Mouse (Mus musculus): ENCODE data around the gene Dnajb4.
"Not testable (repeated sequence)": the region's sequence is repeated elsewhere in the genome, so short reads cannot be mapped to it uniquely, and the experiment has no call there.

The Dnajb4 gene

GRCm38 (mm10) chr3:152147085-152147831, 62.8 kb downstream of the Dnajb4 start:
- ChIA-PET POLR2A (interaction anchor here in 1 of 4 experiments (1.0 kb wide), 1 partner anchor 18 kb away, joined by 5 read pairs; no protein-coding TSS in a partner anchor), CTCF (no interaction called here)

DNA sequence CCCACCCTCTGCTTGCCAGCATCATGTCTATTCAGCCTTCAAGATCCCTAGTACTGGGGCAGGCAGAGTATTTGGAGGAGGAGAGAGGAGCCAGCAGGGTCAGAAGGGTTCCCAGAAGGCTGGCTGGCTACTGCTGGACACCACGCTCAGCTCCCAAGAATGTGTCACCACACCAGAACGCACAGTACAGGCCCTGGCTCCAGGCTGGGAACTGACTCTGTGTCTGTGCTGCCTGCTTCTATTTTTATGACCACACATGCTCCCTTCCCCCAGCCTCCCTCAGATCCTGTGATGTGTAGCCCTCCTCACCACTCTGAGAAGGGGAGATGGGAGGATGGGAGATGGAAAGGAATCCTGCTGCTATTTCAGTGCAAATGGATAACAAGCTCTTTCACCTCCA, 64.9 kb downstream of the Dnajb4 start:
- POLR2A ChIA-PET, result interaction anchor here in 2 of 4 experiments (0.5 to 0.6 kb wide), 2 partner anchors 33 to 166 kb away, joined by 3 read pairs; no protein-coding TSS in a partner anchor
- CTCF ChIA-PET, result no interaction called here

DNA sequence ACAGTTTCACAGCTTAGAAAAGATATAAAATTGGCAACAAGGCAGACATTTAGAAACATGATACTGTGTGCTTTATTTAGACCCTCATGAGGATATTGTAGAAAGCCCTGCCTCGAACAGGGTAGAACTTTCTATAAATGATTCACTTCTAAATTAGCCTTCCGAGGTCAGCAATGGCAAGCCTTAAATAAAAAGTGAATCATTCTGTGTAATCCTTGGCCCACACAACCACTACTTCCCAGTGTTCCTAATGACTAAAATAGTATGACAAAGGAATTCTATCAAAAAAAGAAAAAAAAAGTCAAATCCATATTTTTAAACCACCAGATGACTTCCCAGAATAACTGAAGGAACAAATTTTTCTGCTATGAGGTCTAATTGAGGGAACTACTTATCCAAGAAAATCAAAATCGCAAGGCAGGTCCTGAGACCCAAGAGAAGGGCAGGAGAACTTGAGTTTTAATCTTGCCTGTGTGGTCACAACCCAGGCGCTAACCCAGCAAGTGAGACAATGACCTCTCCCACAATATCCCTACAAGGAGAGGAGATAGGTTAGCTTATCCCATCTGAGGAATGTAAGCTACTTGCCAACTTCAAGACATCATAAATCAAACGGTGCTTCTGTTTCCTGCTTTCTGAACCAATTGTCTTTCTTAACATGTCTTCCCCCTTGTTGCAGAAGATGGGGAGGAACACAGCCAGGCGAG, 67.0 kb downstream of the Dnajb4 start:
- CTCF ChIA-PET, result no interaction called here
- POLR2A ChIA-PET, result interaction anchor here in 1 of 4 experiments (0.8 to 1.2 kb wide), 2 partner anchors 15 to 17 kb away, joined by 3 to 4 read pairs; no protein-coding TSS in a partner anchor

GRCm38 (mm10) chr3:152142146-152142545, 68.0 kb downstream of the Dnajb4 start:
- POLR2A ChIA-PET, result interaction anchor here in 1 of 4 experiments (0.9 to 1.2 kb wide), 2 partner anchors 18 to 31 kb away, joined by 3 read pairs; no protein-coding TSS in a partner anchor
- CTCF ChIA-PET, result no interaction called here

GRCm38 (mm10) chr3:152139308-152139707, 70.8 kb downstream of the Dnajb4 start:
- POLR2A ChIA-PET, result interaction anchor here in 1 of 4 experiments (0.7 kb wide), 1 partner anchor 32 kb away, joined by 3 read pairs; no protein-coding TSS in a partner anchor
- CTCF ChIA-PET, result not testable (repeated sequence)

DNA sequence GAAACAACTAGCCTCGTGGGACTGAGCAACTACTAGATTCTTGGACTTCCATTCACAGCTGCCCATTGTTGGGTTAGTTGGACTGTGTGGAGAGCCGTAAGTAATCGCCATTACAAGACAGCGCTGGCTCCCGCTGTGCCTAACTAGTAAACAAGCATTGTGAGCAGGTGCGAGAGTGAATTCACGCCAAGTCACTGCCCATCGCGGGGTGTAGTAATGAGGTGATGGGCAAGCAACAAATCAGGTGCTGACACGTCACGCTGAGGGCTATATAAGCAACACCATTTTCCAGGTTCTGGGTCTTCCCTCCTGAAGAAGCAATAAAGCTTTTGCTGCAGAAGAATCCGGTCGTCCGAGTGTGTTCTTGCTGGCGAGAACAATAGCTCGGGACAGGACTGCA, 74.0 kb downstream of the Dnajb4 start:
- ChIA-PET POLR2A (interaction anchor here in 2 of 4 experiments (0.6 to 5.9 kb wide), 4 partner anchors 13 to 226 kb away, joined by 3 to 27 read pairs (median 6); no protein-coding TSS in a partner anchor), CTCF (interaction anchor here in 1 of 4 experiments (1.2 kb wide), 1 partner anchor 25 kb away, joined by 3 read pairs; no protein-coding TSS in a partner anchor)

DNA sequence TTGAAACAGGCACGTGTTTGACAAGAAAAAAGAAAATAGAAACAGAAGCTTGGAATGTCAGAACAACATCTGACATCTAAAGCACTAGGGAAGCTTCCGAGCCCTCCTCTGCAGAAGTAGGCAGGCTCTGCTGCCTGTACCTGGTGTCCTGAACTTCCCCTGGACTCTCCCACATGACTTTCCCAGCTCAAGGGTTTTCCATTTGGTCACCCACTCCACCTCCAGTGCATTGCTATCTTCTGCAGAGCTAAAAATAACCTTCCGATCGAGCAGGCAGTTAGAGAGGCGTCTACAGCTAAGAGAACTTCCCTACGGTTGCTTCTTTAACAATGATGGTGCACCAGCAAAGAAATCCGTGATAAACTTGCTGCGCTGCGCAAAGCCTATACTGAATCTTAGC, 76.5 kb downstream of the Dnajb4 start:
- ChIA-PET CTCF (no interaction called here), POLR2A (interaction anchor here in 2 of 4 experiments (1.2 to 5.9 kb wide), 4 partner anchors 10 to 32 kb away, joined by 3 to 27 read pairs (median 4); no protein-coding TSS in a partner anchor)

DNA sequence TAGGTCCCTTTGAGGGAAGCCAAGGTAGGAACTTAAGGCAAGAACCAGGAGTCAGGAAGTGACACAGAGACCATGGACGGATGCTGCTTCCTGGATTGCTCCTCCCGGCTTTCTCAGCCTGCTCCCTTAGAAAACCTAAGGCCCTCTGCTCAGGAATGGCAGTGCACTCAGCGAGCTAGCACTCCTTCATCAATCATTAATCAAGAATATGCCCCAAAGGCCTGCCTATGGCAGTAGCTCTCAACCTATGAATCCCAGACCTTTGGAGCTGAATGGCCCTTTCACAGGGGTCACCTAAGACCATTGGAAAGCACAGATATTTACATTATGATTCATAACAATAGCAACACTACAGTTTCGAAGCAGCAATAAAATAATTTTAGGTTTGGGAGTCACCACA, 79.1 kb downstream of the Dnajb4 start:
- CTCF ChIA-PET, result interaction anchor here in 2 of 4 experiments (1.0 to 1.4 kb wide), 2 partner anchors 20 kb away, joined by 3 read pairs; no protein-coding TSS in a partner anchor
- POLR2A ChIA-PET, result interaction anchor here in 1 of 4 experiments (0.9 kb wide), 1 partner anchor 48 kb away, joined by 3 read pairs; no protein-coding TSS in a partner anchor

- CTCF ChIA-PET, POLR2A ChIA-PET: not testable (repeated sequence)
Observed at GRCm38 (mm10) chr3:152129426-152129825, 80.7 kb downstream of the Dnajb4 start.

DNA sequence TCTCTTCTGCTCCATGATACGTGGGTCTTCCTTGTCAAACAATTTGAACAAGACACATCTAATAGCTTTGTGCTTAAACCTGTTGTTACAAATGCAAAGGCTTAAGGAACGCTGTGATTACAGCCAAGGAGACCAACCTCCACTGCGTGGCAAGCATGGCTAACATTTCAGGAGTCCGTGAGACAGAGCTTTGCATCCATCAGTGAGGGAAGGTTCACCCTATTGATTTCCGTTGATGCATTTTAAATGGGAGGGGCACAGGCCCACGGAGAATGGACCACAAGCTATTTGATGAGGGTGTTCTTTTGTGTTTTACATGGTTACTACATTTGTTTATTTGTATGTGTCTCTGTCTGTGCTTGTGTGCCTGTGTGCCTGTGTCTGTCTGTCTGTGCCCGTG, 81.5 kb downstream of the Dnajb4 start:
- ChIA-PET POLR2A (interaction anchor here in 2 of 4 experiments (1.3 to 1.6 kb wide), 2 partner anchors 11 to 15 kb away, joined by 3 to 4 read pairs; no protein-coding TSS in a partner anchor), CTCF (interaction anchor here in 1 of 4 experiments (0.6 kb wide), 1 partner anchor 323 kb away, joined by 3 read pairs; no protein-coding TSS in a partner anchor)

Measured in embryonic stem cell, embryonic (primary cell).